Mouse (Mus musculus) cerebellum, adult 2 months (tissue): ENCODE results near the gene Serpina1b.
"Not testable (repeated sequence)": the region's sequence is repeated elsewhere in the genome, so short reads cannot be mapped to it uniquely, and the experiment has no call there.

Experiments
- CTCF ChIP-seq: fragments of 200-500 bp; IDR thresholded peaks from 2 replicates; pipeline ENCODE4 v1.5.1; 2011; ENCODE audit warnings: low read depth, mild to moderate bottlenecking, control low read depth, low read length, moderate library complexity, borderline replicate concordance; ENCODE audit not compliant: insufficient read depth
- POLR2A ChIP-seq: fragments of 200-500 bp; IDR thresholded peaks from 2 replicates; pipeline ENCODE4 v1.6.1; 2011; ENCODE audit warnings: low read length, control low read depth, borderline replicate concordance; ENCODE audit not compliant: insufficient read depth

DNA sequence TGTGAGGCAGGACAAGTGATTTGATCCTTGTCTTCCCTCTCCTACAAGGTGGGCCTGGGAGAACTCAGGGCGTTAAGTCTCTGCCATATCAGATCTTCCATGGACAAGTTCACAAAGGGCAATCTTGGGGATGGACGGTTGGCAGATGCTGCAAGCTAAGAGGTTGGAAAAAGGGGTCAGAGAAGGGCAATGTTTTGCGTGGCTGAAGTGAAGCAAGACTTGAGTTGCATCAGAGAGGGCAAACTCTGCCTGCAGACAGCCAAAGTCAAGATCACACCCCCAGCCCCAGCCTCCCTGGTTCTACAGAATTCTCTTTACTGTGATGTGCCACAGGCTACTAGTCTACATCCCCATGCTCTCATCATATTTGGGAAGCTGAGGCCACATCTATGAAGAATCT is 29.4 kb upstream of the Serpina1b start:
- TF ChIP-seq CTCF, POLR2A: not testable (repeated sequence)
